Mouse (Mus musculus) gonadal fat pad, adult 2 months (tissue): Measurements from ENCODE around the gene Atl1. TPM values are rescaled to one million over a fixed set of nuclear protein-coding genes. Genes with fewer than 3 reads are reported as not detected.

Experiments used
- DNase-seq: peaks from one replicate; pipeline ENCODE4 v3.0.0-alpha.2; 2012; ENCODE audit warnings: low read depth
- polyA plus RNA-seq: library from polyadenylated mRNA; depleted of rRNA; stranded (reverse); fragments of >200 nt; gene quantifications from 2 replicates; pipeline ENCODE4 v1.2.3, GENCODE M21; 2012

The Atl1 gene
- polyA plus RNA-seq, 1 experiment: 1.2 TPM

DNA sequence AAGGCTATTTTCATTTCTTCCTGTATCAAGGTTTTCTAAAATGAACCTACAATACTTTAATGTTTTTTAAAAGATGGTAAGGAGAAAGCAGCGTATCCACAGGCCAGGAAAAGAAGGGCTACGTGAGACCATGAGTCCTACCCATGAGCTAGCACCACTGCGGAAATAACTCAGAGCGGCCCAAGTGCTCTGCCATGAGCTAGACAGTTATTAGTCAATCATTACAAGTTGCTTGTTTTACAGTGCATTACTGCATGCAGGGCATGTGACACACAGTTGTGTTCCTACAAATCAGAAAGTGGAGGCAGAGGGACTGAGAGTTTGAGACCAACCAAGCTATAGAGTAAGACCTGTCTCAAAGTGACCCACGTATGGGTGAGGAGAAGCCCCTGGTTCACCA is 8.4 kb upstream of the Atl1 start:
- no peak for DNase-seq

GRCm38 (mm10) chr12:69885170-69885923 is 7.1 kb upstream of the Atl1 start:
- DNase-seq: no peak

GRCm38 (mm10) chr12:69887776-69888175 is 4.6 kb upstream of the Atl1 start:
- DNase-seq: no peak

- no peak for DNase-seq
Measured at GRCm38 (mm10) chr12:69888345-69888744, 4.1 kb upstream of the Atl1 start.

- no peak for DNase-seq
Measured at GRCm38 (mm10) chr12:69890051-69890450, 2.4 kb upstream of the Atl1 start.

GRCm38 (mm10) chr12:69890476-69890875 is 1.9 kb upstream of the Atl1 start:
- no peak for DNase-seq

DNA sequence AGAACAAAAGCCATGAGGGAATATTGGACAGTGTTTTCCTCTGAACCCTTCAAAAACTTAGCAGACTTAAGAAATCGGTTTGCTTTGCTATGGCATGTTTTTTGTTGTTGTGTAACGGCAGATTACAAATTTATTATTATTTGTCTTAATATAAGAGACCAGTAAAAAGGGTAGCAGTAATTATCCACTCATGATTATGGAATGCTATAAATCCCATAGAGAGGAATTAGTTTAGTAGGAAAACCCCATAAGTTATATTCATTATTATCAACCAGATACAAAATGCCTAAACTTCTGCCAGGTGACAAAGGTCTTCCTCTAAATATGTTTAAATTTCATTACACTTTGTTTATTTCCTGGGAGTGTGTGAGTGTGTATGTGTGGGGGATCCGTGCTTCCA is 693 bp upstream of the Atl1 start:
- no peak for DNase-seq

DNA sequence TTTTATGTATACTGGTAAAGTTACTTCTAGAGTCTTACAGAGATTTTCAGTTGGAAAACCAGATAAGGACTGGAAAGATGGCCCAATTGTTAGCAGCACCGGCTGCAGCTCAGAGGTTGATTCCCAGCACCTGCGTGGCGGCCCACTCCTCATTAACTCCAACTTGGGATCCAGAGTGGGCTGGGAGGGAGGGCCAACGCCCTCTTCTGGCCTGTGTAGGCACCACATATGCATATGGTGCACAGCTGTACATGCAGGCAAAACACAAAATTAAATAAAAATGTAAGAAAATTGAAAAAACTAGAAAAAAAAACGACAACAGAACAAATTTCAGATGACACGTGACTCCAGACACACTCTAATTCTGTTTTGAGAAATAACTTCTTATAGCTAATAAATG is 1.5 kb downstream of the Atl1 start:
- no peak for DNase-seq

GRCm38 (mm10) chr12:69895046-69895445 is 2.6 kb downstream of the Atl1 start:
- DNase-seq: no peak

GRCm38 (mm10) chr12:69898119-69898518 is 5.7 kb downstream of the Atl1 start:
- DNase-seq: no peak

- no peak for DNase-seq
Measured at GRCm38 (mm10) chr12:69904991-69905390, 12.6 kb downstream of the Atl1 start.

- DNase-seq: no peak
Measured at GRCm38 (mm10) chr12:69907667-69908510, 15.5 kb downstream of the Atl1 start.

DNA sequence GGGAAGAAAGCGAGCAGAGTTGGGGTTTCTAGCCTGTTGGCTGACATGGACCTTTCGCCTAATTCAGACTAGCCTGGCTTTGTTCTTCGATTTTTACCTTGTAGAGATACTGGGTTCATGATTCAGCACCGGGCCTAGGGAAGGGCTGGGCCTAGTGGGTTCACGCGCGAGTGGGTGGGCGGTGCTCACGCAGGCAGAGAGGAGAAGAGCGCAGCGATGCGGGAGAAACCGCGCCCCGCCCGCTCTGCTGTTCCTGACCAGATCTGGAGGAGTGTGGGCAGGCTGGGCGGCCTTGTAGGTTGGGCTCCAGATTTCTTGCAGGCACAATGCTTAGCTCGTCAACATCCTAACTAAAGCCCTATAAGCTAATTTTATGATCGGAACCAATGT is 16.1 kb downstream of the Atl1 start:
- no peak for DNase-seq

DNA sequence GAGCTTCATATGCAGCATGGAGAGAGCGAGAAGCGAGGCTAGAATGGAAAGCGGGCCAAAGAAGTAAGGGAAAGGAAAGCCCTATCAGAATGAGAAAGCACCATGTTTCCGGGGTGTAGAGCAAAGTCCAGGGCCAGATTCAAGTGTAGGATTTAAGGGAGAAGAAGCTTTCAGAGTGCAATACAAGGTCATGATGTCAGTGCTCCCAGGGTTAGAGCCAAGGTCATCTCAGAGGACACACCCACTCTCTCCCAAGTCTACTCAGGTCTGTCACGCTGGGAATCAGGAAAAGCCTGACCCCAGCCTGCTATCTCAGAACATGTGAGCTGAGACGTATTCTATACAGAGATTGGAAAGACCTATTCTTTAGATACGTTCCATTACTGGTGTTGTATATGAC is 19.5 kb downstream of the Atl1 start:
- no peak for DNase-seq

GRCm38 (mm10) chr12:69912737-69913136 is 20.3 kb downstream of the Atl1 start:
- DNase-seq: no peak

- DNase-seq: no peak
Measured at GRCm38 (mm10) chr12:69917870-69918269, 25.5 kb downstream of the Atl1 start.

- no peak for DNase-seq
Measured at GRCm38 (mm10) chr12:69922099-69922498, 29.7 kb downstream of the Atl1 start.

- DNase-seq: no peak
Measured at GRCm38 (mm10) chr12:69923128-69923527, 30.7 kb downstream of the Atl1 start.

DNA sequence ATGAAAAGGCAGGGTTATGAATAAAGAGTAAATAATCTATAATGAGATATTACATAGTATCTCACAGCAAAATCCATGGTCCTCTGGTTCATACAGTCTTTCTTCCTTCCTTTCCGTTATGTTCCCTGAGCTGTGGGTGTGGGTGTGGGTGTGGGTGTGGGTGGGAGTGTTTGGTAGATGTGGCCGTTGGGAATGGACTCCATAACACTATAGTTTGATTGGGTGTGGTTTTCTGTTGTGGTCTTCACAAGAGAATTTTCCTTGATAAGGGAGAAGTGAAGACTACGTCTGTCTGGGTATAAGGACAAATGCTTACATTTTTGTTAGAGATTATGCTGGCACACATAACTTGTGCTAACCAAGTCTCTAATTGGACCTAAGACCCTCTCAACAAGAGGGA is 31.2 kb downstream of the Atl1 start:
- no peak for DNase-seq

GRCm38 (mm10) chr12:69924012-69924411 is 31.6 kb downstream of the Atl1 start:
- no peak for DNase-seq

DNA sequence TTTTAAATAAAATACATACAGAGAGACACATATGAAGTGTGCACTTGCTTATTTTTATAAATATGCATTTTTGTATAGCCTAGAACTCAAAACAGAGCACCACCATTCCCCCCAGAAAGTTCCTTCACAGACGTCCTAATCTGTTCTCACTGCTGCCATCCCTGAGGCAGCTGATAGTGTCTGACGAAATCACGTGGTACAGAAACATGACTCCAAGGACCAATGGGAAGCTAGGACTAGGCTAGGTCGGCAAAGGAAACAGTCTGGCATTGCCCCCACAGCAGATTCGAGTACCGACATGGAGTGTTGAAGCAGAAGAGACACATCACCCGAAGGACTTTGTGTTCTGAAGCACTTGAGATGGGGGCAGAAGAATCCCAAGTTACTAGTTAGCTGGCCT is 34.3 kb downstream of the Atl1 start:
- no peak for DNase-seq

DNA sequence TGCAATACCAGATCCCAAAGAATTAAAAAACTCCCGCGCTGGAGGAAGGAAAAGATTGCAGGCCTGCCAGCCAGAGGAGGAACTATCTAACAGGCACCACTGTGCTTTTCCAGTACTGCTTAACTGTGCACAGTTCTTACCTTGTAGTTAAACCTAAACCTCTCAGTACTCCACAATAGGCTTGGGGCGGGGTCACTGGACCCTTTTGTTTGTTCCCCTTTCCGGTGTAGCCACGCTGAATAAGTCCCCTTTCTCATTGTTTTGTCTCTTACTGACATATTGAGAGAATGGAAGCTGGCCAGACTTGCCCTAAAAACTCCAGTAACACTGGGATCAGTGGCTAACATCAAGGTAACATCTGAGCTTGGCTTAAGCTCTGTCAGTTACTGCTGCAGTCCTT is 45.3 kb downstream of the Atl1 start:
- no peak for DNase-seq

GRCm38 (mm10) chr12:69939291-69939690 is 46.9 kb downstream of the Atl1 start:
- no peak for DNase-seq
